In genomic region chr14:60815098-60815497, GRCm38 (mm10) we compare ENCODE assay signal across 19 mouse cellular contexts. TPM values are rescaled to one million over a fixed set of nuclear protein-coding genes. Genes with fewer than 3 reads are reported as not detected.
"Had no signal": no experiment of that assay in that cellular context is flagged by ENCODE, and none has a peak within 500 bp of the region (broad histone marks: within the 10 kb centered on the region; RNA-seq: fewer than 3 reads in every experiment).

No protein-coding gene starts in this region.

- ATAC-seq: hindbrain, postnatal 0 days had no signal

- H3K4me2 ChIP-seq: liver, embryonic 11.5 days; liver, embryonic 15.5 days; neural tube, embryonic 15.5 days had no signal

- H3K27me3 ChIP-seq: liver, embryonic 15.5 days; neural tube, embryonic 15.5 days had no signal

- H3K27ac ChIP-seq: hindbrain, postnatal 0 days; layer of hippocampus, adult 2 months; limb, embryonic 10.5 days; liver, embryonic 15.5 days; neural tube, embryonic 15.5 days had no signal

- H3K9ac ChIP-seq: liver, embryonic 15.5 days; neural tube, embryonic 15.5 days had no signal

- H3K4me1 ChIP-seq: limb, embryonic 10.5 days; liver, embryonic 15.5 days; neural tube, embryonic 15.5 days had no signal

- H3K4me3 ChIP-seq: layer of hippocampus, adult 2 months; limb, embryonic 10.5 days; liver, embryonic 15.5 days; myocyte; neural tube, embryonic 15.5 days had no signal

- DNase-seq: kidney, adult 18-20 months; kidney, postnatal 10 days; kidney, postnatal 4 days; midbrain, embryonic 14.5 days; right cerebral cortex, adult 18-20 months; right cerebral cortex, postnatal 25 days; thymus, adult 18-20 months; thymus, postnatal 25 days had no signal

- H3K9me3 ChIP-seq: limb, embryonic 10.5 days; liver, embryonic 15.5 days; neural tube, embryonic 15.5 days had no signal

RNA-seq across cellular contexts. Expression of gene C1qtnf9, which starts 47.2 kb away (rescaled TPM):
- total RNA-seq: hindbrain, postnatal 0 days; left cerebral cortex, postnatal 10 days; megakaryocyte-erythroid progenitor cell, adult 5-6 weeks had no signal
- polyA plus RNA-seq: kidney, embryonic 14.5 days; midbrain, embryonic 14.5 days; myocyte; neural tube, embryonic 11.5 days had no signal
